Mouse (Mus musculus) spleen, adult 12 weeks (tissue): ENCODE data around the gene Tor2a.

Experiments used
- DNase-seq: peaks from one replicate; pipeline ENCODE4 v3.0.0; 2022; ENCODE audit warnings: low spot score

Gene Tor2a

DNA sequence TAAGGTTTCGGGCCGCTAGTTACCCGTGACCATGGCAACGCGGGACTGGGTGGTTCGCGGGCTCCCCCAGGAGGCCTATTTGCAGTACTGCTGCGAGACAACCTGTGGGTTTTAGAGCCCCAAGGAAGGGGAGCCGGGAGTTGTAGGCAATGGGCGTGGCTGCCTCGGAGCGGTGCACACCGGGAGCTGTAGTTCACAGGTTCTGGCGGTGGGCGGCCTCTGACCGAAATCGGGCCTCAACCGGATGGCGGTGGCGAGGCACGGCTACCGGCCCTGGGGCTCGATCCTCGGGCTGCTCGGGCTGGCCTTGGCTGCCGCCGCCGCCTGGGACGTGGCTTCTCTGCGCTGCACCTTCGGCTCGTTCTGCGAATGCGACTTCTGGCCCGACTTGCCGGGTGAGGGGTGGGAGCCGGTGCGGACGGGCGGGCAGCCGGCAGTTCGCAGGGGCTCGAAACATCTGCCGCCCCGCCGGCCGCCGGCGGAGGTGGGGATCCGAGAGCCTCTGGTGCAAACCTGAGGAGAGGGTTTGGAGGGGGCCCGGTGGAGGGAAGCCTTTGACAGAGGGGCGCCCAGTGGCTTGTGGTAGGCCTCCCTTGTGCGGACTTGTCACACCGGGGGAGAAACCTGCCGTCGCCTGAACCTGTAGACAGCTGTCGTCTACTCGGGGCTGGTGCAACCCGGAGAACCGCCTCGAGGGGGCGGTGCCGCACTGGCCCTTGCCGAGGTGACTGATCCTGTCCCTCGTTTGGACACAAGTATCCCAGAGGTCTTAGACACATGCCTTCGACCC is at the start of gene Tor2a:
Gene Tor2a, plus strand, starts transcription at position 179 of the 790 bp plus-strand sequence.
- DNase-seq = peak; percentile 89

DNA sequence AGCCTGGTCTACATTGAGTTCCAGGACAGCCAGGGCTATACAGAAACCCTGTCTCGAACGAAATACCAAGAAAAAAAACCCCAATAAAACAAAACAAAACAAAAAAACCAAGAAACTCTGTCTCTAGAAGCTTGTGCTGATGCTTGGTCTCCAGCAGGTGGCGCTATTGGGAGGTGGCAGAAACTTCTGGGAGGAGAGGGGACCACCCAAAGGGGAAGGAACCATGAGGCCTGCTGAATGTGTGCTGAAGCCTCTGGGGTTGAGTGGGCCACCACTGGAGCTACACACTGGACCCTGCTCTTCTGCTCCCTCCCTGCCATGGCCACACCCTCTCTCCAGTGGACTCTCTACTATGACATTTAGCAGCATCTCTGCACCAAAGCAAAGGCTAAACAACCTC is 48.4 kb upstream of the Tor2a start:
- peak; percentile 50 for DNase-seq

DNA sequence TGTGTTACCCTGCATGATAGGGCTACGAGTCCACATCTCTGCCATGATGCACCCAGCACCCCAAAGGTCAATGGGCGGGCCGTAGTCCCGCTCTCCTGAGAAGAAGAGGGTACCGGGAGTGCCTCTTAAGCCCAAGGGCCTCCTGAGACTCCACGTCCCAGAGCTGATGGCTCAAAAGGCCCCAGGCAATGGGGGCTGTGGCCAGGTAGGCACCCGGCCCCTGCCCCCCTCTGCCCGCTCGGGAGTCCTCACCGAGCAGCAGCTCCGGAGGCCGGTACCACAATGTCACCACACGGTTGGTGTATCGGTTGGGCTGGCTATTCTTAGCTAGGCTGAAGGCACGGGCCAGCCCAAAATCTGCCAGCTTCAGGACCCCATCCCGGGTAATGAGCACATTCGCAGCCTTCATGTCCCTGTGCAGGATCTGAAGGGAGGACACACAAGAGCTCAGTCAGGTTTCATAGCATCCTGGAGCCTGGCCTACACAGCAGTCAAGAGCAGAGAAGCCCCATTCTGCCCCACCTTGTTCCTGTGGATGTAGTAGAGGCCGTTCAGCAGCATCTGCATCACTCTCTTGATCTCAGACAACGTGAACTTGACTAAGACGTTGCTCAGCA is 47.4 kb upstream of the Tor2a start:
- DNase-seq = no peak

DNA sequence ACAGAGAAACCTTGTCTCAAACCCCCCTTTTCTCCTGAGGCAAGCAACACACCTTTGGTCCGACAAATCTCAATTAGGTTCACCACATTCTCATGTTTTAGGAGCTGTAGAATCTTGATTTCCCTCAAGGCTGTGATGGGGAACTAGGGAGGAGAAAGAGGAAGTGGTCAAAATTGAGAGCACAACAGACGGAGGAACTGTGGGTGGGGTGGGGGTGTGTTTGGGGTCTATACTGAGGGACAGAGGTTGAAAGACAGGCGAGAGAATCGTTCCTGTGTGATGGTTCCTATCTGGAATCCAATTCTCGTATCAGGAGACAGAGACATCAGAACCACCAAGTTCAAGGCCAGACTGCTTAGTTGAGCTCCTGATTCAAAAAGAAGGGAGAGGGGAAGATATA is 46.6 kb upstream of the Tor2a start:
- DNase-seq = no peak

DNA sequence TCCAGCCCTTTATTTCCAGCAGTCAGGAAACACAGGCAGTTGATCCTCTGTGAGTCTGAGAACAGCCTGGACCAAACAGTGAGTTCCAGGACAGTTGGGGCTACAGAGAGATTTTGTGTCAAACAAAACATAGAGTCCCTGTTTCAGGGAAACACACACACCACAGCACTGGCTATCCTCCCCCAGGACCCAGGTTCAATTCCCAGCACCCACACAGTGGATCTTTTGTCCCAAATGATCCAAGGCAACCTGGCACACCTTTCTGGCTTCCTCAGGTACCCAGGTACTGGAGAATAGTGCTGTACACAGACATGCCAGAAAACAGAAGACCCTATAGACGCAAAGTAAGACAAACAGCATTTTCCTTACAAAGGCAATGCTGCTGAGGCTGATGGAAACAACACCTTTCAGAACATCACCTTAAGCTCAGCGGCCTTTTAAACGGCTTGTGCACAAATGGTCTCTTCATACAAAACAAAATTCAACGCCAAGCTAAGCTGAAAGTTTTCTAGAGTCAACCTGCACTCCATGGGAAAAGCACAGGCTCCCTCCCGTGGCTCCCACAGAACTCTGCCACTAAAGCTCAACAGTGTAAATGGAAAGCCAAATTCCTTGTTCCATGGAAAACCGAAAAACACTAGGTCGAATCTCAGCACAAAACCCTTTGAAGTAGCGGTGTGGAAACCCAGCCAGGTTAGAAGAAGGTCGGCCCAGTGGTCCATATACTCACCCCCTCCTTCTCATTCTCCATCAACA is 45.6 kb upstream of the Tor2a start:
- DNase-seq = no peak

DNA sequence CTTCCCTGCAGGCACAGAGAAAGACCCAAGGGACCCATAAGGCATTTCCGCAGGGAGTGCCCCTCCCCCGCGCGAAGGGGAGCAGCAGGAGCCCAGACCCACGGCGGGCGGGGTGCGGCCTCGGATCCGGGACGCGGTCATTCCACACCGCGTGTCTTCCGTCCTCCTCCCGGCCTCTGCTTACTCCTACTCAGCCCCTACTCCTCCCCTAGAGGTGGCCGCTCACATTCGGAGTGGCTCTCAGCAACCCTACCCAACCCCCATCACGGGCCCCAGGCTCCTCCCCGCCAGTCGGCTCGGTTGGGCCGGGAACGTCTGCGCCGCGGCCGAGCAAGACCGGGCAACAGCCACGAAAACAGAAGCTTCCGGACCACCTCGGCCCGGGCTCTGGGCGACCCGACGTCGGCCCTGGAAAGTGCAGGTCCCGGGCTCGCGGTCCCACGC is 44.9 kb upstream of the Tor2a start:
- DNase-seq = peak; percentile 46

DNA sequence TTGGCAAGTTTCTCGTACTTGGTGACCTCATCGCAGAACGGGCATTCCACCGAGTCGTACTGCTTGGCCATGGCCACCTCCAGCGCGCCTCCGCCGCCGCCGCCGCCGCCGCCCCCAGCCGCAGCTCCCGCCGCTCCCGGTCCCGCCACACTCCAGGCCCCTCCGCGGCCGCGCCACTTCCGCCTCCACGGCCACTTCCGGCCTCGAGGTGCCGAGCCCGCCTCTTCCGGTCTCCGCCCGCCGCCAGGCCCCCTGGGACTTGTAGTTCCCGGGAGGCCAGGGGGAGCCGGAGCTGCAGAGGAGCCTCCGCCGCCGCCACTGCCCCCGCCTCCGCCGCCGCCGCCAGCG is 44.5 kb upstream of the Tor2a start:
- peak; percentile 97 for DNase-seq

DNA sequence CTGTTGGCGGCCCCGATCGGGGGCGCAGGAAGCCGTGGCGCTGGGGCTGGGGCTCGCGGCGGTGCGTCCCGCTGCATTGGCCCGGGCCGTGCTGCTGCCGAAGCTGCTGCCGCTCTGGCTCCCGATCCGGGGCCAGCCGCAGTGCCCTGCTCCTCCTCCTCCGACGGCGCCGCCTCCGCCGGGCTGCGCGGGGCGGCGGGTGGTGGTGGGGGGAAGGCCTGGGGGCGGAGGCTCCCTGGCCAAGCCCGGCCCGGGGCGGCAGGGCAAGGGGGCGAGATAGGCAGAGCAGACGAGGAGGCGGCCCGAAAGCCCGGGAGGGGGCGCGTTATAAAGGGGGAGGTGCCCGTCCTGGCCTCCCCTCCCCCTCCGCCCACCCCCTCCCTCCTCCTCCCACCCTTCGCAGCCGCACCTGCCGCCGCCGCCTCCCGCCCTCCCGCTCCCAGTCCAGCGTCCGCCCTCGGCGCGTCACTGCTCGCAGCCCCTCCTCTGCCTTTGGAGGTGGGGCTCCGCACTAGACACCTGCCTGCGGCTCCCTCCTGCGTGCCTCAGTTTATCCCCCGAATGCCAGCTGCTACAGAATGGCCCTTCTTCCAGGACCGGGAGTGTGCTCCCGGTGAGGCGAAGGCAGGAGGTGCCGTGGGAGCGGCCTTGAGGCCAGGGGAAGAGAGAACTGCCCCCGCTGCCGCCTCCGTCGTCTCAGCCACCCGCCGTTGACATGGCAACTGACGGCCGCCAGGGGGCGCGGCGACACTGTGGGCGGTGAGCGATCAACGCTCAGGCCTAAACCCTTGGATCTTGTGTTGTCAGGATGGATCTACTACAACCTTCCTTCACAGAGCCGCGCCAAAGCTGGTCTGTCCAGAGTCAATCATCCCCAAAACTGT is 43.9 kb upstream of the Tor2a start, which contains the start of gene Cdk9:
Gene Cdk9, minus strand, starts transcription at position 143 of the 884 bp plus-strand sequence.
- DNase-seq = peak; percentile 91

DNA sequence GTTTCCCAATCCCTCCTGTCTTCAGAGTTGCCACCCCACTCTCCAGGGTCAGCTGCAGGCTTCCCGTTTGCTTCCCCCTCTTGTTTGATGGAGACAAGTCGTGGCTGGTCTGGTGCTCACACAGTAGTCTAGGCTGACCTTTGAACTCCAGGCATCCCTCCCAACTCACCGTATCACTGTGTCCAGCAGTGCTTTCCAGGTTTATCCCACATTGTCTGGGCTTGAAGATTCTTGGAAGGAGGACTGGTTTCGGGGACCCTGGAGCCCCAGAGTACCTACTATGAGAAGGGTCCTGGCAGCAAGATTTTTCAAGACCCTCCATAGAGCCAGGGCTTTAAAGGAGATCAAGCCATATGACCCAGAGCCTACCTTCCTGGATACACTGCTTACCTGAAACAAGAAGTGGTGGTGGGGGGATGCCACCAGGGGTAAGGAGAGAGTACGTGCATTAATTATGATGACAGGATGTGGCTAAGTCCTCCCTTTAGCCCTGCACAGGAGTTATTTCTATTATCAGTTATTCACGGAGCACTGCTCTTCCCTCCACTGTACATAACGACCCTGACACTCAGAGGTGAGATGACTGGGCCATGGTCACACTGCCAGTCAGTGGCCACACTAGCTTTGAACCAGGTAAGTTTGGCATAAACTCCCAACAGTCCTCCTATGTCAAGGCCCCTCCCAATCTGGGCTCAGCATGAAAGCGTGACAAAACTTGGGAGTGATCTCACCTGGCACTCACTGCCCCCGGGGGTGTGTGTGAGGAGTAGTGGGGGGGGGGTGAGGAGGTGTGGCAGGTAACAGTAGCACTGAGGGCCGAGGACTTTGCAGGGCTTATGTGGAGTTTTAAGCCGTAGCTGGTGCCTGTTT is 42.7 kb upstream of the Tor2a start:
- no peak for DNase-seq

DNA sequence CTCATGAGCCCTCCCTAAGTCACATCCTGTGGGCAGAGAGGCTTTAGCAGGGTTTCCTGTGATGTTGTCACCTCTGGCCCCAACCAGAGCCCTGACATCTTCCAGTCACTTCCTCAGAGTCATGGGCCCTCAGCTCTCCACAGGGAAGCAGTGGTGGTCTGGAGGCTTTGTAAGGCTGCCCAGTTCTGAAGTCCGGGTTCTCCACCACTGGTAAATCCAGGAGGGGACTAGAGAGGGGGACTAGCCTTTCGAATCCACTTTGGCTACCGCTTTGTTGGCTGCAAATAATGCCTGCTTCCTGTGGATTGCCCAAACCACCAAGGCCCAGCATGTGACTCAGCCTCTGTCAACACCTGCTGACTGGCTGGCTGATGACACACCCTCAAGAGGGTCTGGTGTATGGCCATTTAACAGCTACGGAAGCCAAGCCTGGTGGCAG is 42.0 kb upstream of the Tor2a start:
- peak; percentile 39 for DNase-seq

DNA sequence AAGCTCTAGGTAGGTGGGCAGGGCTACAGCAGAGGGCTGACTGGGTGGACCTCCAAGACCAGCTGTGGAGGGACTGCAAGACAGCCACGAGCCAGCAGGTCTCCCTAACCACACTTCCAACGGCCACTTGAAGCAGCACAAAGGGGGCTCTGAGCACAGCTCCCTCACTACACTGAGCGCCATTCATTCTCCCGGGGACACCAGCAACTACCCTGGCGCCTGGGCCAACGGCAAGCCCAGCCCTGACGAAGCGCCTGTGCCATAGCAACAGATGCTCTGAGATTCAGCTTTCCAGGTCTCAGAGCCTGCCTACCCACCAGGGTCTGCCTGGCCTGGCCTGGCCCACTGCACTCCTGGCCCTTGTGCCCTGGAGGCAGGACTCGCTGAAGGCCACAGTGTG is 38.3 kb upstream of the Tor2a start:
- DNase-seq = no peak

DNA sequence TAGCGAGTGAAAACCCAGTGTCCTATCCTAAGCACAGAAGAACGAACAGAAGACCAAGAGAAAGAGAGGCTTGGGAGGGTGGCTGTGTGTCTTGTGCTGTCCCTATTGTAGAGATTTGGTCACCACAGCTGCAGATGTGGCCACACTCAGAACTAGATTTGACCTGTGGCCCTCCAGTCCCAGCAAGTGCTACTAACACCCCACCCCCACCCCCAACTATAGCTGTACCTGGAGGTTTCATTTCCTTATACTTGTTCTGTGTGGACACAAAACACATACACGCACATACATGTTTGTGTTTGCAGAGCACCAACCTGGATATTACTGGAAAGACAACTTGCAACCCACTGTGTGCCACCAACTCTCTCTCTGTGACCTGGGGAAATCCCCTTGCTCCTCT is 37.0 kb upstream of the Tor2a start:
- DNase-seq = no peak

DNA sequence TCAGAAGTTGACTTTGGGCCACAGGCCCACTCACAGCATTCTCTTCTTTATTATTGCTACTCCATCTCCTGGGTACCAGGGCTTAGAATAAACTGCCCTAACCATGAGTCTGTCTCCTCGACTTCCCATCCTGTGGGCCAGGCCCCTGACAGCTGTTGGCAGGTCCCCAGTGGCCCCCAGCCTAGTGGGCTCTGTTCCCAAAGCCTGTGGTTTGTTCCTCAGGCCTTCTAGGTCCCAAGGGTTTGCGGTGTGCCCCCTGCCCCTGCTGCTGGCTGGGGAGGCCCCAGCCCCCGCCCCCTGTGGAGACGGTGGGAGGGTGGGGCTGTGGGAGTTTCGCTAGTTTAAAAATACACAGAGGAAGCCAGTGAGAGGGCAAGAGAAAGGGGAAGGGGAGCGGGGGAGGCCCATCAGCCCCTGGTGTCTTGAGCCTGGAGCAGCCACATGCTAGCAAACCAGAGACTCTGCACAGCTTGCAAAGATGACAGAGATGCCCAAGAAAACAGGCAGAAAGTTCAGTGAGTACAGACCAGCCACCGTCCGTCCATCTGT is 36.3 kb upstream of the Tor2a start, which contains the start of gene Sh2d3c:
Gene Sh2d3c, plus strand, starts transcription at position 375 of the 549 bp plus-strand sequence.
- DNase-seq = no peak

DNA sequence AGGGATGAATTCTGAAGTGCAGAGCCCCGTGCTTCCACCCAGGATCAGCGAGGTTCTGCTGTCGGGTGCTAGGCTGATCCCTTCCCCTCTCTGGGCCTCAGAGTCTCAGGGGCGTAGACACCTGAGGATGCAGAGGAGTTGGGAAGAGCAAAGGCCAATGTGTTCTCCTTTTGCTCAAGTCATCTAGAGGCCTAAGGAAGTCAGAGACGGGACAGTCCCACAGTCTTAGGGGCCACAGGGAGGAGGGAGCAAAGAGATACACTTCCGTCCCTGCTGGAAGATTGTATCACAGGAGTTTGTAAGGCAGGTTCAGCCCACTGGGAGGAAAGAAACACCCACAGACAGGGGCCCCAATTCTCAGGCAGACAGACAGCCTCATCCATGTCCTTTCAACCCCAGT is 35.0 kb upstream of the Tor2a start:
- DNase-seq = no peak

DNA sequence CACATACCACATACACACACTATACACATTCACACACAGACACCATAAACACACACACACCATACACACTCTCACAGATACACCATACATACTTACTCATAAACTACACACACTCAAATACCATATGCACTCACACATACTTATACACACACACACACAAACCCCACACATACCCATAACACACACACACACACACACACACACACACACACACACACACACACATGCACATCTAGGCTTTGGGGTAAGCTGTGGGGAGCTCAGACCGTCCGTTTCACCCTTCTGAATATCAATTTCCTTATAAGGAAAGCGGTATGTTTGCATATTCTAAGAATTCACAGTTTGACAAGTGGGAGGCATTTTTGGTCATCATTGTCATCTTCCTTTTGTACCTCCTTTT is 34.5 kb upstream of the Tor2a start:
- DNase-seq = no peak

DNA sequence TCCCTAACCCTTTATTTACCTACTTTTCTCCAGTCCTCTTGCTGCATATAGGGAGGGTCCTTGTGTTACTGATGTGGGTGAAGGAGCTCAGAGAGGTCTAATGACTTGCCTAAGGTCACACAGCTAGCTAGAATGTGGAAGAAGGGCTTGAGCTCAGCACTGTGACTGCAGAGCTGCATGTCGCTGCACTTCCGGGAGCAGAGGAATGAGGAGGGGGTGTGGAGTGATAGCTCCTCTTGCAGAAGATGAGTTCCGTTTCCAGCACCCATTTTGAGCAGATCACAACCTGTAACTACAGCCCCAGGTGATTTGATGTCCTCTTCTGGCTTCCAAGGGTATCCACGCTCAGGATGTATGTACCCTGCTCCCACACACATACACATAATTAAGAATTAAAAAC is 32.9 kb upstream of the Tor2a start:
- DNase-seq = no peak

DNA sequence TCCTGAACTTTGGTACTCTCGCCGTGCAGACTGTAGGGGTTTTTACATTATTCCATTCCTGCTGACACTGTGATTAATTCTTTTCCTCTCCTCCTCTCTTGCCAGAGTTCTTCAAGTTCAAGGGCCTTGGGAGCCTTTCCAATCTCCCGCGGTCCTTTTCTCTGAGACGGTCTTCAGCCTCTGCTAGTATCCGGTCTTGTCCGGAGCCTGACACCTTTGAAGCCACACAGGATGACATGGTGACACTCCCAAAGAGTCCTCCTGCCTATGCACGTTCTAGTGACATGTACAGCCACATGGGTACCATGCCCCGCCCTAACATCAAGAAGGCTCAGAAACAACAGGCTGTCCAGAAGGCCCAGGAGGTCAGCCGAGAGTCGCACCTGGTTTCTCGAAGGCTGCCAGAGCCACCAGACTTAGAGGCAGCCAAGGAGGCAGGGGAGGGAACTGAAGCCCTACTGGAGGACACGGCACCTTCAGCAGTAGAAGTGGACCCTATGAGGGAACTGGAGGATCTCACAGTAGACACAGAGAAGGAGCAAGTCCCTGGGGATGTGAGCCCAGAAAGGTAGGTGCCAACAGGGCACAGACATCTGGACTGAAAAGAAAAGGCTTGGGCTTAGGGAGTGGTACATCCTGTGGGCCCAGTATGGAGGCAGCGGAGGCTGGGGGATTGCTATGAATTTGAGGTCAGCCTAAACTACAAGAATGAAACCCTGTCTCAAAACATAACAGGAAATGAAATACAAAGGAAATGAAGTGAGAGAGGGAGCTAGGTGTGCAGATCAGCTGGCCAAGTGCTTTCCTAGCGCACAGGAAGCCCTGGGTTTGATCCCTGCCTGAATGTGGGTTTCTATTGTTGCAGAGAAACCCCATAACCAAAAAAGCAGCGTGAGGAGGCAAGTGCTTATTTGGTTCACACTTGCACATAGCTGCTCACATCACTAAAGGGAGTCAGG is 31.9 kb upstream of the Tor2a start:
- no peak for DNase-seq

DNA sequence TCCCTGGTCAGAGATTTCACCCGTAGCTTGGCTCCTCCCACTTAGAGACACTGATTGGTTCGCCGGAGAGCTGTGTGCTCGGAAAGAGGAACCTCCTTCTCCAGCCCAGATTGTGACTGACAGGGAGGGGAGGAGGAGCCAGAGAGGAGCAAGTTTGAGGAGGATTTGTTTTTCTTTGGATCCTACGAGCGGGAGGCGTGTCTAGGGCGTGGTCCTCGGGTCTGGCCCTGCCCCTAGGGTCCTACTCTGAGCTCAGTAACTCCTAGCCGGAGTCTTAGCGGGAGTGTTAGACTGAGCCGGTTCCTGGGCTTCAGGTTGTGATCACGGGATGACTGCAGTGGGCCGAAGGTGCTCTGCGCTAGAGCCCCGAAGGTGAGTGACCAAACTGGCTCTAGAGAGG is 29.6 kb upstream of the Tor2a start:
- DNase-seq = peak; percentile 40

DNA sequence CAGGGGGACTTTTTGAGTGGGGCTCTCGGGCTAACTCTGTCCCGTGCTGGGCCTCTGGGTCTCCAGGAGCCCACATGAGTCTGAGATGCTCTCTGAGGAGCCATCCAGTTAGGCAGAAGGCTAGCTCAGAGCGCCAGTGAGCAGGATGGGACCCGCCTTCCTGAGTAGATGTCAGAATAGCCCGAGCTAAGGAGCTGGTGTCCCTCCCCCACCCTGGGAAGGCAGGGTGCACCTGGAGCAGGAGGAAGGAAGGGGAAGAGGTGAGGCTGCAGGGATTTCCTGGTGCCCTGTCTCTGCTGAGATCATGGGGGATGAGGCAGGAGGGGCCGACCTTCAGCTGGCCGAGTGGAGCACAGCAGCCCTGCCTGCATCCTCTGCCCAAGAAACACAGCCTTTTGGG is 28.6 kb upstream of the Tor2a start:
- no peak for DNase-seq
